Mouse (Mus musculus): Measurements from ENCODE around the gene Flvcr1.

DNA sequence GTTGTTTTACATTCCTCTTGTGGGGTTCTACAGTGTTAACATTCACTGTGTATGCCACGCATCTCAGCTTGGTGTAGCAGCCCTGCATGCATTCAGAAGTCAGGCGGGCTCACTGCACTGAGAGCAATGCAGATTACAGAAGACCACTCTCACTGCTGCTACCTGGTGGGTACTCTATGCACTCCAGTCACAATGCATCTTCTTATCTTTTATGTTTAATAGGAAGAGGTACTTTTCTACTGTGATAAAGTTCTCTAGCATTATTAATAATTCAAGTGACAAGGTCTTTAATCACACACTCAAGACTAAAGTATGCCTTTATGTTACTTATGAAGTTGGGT, 29.5 kb upstream of the Flvcr1 start:
- TF ChIP-seq POLR2A (IDR thresholded peaks at IDR 0.05; ENCODE audit: control insufficient read depth, extremely low read depth, insufficient read depth, low read length, poor library complexity) = no peak
- no peak for TF ChIP-seq CTCF (IDR thresholded peaks at IDR 0.05; ENCODE audit: borderline replicate concordance, control insufficient read depth, extremely low read depth, insufficient read depth, low read length, poor library complexity)
